Mouse (Mus musculus): ENCODE measurements around the gene Rhbdf1.
"Not testable (repeated sequence)": the region's sequence is repeated elsewhere in the genome, so short reads cannot be mapped to it uniquely, and the experiment has no call there.

The Rhbdf1 gene

DNA sequence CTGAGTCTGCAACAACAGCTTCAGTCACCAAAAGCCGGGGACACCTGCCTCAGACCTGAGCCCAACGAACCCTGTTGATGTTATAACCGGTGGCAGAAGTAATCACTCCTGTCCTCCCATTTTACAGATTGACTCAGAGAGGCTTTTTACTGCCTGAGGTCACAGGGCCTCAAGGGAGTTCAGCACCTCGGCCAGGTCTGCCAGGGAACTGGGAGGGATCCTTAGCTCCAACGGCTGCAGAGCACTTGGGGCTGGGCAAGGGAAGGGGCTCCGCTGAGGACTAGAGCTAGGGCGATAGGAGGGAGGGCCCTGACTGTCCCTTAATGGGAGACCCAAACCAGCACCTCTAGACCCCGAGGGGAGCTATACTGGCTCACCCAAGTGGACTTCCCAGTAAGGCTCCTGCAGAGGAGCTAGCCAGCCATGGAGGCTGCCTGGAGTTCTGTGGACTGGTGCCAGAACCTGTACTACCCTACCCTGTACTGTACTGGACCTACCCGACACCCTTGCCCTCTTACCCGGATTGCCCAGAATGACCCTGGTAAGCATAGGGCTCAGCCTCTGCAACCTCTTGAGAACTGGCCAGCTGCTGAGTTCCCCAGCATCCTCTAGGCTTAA, 1.4 kb downstream of the Rhbdf1 start:
- DNase-seq, result peak in 1 of 2 experiments; percentile 92

DNA sequence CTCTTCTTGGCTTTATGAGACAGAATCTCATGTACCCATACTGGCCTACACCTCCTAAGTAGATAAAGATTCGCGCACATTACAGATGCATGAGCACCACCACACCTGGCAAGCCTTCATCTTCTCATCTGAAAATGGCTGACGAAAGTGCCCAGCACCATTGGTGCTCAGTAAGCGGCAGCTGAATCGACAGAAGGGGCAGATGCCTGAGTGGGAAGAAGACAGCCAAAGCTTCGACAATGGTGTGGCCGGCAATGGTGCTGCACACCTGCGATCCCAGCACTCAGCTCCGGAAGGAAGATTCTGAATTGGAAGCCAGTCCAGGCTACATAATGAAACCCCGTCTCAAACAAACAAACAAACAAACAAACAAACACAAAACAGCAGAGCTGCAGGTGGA, 2.8 kb downstream of the Rhbdf1 start:
- DNase-seq, result no peak

DNA sequence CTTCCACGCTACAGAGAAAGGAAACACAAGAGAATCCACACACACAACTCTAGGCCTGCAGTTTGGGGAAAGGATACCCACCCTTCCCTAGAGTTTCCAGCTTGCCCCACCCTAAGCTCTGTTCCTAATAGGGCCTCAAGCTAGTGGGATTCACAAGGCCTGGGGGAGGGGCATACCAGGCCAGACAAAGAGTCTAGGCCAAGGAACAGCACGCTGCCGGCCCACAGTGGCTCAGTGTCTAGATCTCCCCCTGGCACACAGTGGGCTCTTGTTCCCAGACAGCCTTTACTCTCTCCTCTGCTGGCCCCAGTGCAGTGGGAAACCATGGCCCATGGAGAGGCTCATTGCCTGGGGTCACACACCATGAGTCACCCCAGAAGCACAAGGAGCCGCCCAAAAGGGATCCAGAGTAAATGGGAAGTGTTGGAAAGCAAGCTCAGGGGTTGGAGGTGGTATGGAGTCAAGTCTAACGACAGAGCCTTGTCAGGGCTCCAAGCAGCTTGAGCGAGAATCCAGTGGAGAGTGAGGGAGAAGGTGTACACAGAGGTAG, 3.5 kb downstream of the Rhbdf1 start:
- no peak for DNase-seq

DNA sequence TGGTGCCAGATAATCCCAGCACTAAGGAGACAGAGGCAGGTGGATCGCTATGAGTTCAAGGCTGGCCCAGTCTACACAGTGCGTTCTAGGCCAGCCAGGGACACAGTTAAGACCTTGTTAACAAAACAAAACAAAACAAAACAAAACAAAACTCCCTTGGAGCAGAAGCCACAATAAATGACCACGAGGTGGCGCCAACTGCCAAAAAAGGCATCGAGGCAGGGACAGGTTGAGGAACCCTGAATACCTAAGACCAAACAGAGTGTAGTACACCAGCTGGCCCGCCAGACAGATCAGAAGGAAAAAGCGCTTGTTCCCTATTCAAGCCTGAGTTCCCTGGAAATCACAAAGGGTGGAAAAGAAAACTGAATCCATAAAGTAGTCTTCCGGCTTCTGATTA, 5.2 kb downstream of the Rhbdf1 start:
- peak; percentile 59 to 77 for DNase-seq

DNA sequence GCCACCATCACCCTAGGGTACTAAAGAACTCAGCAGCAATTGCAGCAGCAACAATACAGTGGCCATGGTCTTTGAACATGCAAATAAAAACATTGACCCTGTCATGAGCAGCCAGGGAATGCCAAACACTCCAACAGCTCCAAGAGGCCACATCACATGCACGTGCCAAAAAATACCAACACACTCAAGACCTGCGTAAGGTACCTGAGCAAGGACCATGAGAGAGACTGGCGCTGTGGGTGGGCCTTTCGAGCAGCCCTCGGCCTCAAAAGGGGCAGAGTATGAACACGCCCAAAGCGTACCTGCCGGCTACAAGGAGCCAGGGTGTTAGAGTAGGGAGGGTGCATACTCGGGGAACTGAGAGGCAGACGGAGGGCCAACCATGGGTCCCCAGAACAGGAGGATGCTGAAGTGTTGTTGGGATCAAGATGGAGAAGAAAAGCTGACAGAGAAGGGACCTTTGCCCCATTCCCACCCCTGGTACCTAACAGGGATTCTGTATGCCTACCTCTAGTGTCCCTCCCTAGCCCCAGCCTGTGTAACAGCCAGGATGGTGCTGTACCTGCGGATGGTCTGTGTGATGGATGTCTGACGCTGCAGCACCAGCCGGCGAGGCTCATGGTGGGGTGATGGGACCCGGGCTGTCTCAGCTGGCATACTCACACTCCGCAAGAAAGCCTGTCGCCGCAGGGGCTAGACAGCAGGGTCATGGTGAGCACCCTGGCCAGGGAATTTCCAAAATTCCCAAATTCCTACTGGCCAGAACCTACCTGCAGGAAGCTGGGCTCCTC, 6.5 kb downstream of the Rhbdf1 start:
- no peak for DNase-seq

DNA sequence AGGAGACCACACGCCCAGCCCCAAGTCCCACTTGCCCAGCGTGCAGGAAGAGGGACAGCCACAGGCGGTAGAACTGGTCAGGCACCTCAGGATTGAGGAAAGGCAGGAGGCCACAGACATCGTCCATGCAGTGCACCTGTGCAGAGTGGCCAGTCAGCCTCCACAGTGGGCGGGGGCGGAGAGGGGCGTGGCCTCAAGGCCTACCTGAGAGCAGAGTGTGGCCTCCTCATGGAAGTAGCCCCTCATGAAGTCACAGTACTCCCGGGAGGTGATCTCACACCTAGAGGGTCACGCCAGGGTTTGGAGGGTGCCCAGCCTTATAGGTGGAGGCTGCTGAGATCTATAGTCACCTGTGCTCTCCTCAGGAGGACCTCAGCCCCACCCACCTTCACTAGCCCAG, 11.5 kb downstream of the Rhbdf1 start:
- DNase-seq, result no peak

DNA sequence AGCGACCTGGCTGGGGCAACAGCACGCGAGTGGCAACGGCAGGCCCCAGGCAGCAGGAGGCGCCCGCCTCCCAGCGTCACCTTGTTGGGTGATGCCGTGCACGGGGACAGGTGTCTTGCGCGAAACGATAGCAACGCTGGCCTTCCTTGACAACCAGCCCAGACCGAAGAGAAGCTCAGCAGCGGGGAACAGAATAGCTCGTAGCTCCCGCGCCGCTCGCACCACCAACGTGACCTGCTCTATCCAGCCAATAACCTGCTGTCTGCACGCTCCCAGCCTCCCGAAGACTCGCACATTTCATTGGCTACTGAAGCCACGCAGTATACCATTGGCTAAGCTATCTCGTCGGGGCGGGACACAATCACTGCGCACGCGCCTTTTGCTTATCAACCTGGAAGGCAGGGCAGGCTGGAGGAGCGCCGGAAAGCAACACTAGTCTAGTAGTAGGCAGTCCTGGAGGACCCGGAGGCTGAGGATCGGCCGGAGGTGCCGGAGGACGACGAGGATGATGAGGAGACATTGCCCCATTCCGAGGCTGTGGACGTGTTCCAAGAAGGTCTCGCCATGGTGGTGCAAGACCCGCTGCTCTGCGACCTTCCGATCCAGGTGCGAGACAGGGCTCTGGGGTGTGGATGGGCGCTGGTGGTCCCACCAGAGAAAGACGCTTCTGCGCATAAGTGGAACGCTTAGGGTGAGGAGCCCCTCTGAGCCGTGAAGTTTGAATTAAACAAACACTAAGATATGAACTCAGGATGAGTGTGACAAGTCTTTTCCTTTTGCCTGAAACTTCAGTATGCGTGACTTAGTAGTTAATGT, 16.8 kb downstream of the Rhbdf1 start, which contains the start of gene Snrnp25:
TSS of gene Snrnp25 (plus strand) at position 358 of the 816 bp plus-strand sequence.
- DNase-seq, result peak; percentile 98

DNA sequence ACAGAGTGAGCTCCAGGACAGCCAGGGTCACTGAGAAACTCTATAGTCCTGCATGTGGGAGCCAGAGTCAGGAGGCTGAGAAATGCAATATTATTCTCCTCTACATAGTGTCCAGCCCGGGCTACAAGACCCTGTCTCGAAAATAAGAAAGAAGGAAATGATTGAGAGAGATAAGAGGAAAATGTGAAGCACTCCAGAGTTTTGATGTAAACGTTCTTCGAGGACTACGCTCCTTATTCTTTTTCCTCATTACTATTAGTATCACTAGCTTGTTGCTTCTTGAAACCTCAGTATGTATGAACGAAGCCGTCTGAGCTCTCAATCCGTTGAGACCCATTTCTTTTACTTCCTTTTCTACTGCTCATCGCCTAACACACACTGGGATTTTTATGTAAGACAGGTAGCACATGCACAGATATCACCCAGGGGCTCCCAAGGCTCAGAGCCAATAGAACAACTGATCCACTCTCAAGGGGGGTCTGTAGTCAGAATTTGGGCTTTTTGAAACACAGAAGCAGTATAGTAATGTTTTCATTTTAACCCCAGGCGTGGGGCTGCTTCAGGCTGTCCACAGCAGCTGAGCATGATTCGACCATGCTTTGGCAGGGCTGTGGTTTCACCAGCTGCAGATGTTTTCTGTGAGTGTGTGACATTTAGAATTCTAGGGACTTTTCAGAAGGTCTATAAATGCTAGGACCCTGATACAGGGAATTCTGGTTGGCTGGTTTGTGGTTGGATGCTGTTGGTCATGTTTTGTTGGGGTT, 20.0 kb downstream of the Rhbdf1 start:
- DNase-seq, result no peak

DNA sequence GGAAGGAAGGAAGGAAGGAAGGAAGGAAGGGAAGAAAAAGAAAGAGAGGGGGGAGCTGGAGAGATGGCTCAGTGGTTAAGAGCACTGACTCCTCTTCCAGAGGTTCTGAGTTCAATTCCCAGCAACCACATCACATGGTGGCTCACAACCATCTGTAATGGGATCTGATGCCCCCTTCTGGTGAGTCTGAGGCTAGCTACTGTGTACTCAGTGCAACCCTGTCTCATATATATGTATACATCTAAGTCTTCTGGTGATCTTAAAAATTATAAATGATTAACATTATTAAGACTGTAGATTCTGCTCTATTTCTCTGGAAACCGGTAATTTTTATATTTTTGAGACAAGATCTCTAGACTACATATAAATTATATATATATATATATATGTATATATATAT, 21.1 kb downstream of the Rhbdf1 start:
- not testable (repeated sequence) for DNase-seq

DNA sequence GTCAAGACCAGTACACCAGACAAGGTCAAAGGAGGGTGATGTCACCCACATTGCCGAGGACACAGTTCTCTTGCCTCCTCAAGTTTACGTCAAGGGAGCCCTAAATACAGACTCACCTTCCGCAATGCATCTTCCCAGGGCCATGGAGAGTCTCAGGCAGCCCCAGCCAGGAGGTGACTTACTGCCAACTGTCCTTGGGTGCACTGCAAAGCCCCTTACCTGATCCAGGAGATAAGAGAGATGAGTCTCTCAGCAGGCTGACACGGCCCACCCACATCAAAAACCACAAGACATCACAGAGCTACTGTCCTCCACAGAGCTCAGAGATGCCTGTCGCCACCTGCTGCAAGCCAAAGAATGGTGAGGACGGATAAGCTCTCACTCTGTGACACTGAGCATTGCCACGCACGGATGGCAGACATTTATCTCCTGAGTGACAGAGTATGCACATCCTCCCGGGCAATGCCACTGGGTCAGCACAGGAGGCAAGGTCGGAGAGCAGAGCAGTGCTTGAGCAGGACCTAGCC, 22.0 kb downstream of the Rhbdf1 start, which contains the start of gene Il9r:
TSS of gene Il9r (minus strand) at position 205 of the 527 bp plus-strand sequence.
- no peak for DNase-seq

DNA sequence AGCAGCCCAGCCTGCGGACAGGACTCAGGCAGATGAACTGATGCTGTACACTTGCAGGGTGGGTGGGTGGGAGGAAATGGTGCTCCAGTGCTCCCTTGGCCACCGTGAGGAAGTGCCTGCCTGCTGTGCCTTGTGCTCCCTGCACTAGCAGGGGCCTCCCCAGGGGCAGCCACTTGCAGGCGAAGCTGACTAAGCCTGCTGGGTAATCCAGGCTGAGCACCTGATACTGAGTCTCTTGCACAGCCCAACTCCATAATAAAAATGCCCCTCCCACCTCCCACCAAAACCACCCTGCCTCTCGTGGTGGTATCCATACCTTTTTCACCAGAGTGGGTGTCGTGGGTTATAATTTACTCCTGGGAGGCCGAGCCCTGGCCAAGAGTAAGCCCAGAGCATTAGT, 22.9 kb downstream of the Rhbdf1 start:
- DNase-seq, result no peak

DNA sequence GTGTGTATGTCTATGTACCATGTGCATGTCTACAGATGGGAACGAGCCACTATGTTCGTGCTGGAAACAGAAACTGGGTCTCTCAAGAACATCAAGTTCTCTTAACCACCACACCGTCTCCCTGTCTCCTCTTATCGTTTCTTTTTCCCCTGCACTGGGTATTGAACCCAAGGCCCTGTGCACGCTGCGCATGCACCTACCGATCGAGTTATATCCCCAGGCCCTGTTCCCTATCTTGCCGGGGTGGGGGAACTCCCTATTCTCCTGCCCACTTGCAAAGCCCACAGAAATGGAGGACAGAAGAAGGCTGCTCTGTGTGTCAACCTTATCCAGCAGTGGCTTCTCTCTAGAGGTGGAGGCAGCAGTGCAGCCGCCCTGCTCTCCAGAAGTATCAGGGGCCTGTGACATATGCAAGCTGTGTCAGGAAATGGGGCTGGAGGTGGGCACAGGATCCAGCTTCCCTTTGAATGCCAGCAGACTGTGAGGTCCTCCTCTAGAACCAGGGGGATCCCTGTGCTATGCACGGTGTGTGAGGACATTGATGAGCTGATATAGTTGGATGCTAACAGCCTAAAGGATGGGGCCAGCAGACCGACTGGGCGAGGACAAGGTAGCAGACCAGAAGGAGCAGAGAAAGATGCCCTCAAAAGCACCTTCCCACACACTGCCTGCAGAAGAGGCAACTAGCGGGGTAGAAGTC, 23.7 kb downstream of the Rhbdf1 start:
- DNase-seq, result no peak

DNA sequence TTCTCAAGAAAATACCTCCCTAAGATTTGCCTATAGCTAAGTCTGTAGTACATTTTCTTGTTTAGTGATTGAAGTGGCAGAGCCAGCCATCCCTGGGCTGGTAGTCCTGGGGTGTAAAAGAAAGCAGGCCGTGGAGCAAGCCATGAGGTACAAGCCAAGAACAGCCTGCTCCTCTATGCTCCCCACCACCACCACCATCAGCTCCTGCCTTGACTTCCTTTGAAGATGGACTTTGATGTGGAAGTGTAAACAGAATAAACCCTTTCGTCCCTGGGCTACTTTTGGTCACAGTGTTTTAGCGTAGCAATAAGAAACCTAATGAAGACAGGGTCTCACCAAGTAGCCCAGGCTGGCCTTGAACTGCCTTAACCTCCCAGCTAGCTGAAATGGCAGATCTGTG, 24.3 kb downstream of the Rhbdf1 start:
- DNase-seq, result no peak

DNA sequence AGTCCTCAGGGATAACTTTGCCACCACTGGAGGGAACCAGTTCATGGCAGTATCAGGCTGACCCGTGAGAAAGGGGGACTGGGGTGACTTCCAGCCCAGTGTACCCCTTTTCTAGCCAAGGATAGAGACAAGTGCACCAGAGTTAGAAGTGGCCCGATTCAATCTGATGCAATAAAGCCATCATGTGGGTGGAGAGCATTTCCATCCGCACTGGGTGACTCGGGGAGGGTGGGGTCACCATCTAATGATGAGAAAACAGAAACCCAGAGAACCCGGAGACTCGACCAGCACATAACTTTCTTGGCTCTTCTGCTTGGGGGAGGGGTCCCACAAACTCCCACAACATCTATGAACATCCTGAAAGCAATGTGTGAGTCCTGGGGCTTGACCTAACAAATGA, 25.4 kb downstream of the Rhbdf1 start:
- DNase-seq, result no peak

DNA sequence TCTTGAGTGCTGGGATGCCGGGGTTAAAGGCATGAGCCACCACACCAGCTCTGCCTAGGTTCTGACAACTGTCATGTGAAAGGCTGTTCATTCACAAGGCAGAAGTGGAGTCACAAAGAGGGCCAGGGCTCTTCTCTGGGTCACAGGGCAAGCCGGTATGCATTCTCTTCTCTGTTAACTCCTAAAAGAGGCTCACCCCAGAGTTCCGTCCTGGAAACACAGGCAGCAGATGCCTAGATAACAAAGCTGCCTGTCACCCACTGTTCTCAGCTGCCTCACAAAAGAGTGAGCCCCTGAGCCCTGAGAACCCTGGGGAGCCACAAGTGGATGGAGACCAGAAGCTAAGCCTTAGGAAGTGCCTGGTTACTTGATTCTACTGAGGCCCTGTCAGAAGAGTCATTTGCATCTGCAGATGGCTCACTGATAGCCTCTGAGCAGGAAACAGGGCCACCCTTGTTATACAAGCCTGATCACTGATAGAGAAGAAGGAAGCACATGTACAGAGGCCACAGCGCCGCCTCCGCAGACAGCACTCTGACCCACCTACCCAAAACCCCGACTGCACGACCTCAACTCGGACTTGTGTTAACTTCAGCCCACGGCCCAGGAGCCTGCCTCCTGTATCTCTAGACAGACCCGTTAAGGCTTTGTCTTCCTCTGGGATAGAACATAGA, 26.1 kb downstream of the Rhbdf1 start:
- no peak for DNase-seq

DNA sequence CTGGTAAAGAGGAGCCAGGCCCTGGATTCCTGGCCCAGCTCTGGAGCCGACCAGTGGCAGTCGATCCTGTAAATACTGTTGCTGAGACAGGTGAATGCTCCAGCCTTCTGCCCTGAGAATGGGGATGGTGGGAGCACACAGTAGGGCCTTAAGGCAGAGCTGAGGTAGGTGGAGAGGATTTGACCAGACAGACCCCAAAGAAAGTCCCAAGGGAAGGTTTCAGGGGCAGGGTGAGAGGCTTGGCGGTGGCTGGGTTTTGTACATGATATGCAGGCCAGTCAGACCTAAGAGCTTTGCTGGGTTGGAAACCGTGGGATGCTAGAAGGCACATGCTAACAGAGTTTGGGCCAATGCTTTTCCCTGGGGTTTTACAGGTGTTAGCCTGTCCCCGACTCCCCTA, 27.5 kb downstream of the Rhbdf1 start:
- DNase-seq, result no peak

DNA sequence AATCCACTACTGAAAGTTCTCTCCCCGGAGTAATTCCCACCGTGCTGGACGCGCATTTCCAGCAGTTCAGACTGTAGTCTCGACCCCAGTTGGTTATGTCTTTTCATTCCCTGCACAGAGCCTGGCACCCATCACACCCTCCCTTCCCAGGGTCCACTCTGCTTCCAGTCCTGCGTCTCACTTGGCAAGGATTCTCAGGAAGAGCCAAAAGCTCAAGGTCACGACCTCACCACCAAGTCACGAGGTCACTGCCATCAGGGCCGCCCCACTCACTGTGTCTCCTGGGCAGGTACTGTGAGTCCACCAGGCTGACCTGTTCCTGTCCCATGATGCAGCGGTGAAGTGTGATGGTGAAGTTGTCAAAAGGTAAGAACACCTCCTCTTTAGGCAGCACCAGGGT, 28.0 kb downstream of the Rhbdf1 start:
- DNase-seq, result no peak

DNA sequence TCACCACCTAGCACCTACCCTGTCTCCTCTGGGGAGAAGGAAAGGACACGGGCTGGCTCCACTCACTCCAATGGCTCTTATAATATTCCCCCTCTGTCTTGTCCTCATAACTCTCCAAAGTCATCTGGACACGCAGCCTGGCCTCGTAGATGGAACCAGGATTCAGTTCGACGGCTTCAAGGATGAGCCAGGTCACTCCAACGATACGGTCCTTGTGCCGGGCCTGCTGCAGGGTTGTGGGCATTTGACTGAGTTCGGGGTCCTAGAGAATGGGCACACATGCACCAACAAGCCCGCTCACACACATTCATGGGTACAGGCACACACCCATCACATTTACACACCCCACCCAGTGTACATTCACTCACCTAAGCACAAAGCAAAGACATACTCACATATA, 28.9 kb downstream of the Rhbdf1 start:
- no peak for DNase-seq

DNA sequence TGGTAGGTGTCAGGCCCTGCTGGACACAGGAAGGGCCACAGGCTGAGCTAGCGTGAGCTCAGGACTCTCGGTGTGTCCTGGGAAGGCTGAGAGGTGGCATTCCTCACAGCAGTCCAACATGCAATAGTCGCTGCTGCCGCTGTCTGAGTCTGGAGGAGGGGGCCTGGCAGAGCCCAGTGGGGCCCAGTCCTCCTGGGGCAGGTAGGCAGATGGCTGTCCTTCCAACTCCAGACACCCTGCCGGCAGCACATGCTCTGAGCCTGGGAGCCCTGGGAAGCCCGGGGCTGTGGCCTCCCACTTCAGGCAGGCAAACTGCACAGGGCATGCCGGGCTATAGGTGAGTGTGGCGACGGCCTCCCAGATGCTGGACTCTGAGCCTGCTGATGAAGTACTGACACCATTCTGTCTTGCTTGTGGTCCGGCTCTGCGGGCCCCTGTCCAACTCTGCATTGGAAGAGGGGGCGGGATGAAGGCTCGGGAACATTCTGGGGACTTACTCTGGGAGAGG, 31.4 kb downstream of the Rhbdf1 start:
- DNase-seq, result no peak

DNA sequence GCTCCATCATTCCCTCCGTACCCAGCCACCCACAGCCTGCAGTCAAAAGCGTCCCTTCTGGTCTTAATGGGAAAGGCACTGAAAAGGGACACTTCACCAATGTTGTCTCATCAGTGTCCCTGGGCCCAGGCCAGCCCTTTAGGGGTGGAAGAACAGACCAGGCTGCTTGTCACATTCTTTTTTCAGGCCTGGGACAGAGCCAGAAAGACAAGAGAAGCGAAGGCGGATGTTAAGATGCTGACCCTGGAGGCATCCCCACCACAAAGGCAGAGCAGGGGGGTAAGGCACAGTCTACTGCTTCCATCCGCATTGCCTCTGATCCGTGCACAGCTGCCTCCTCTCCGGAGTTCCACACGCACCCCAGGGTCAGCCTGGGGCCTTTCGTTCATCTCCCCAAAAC, 32.0 kb downstream of the Rhbdf1 start:
- DNase-seq, result no peak

DNA sequence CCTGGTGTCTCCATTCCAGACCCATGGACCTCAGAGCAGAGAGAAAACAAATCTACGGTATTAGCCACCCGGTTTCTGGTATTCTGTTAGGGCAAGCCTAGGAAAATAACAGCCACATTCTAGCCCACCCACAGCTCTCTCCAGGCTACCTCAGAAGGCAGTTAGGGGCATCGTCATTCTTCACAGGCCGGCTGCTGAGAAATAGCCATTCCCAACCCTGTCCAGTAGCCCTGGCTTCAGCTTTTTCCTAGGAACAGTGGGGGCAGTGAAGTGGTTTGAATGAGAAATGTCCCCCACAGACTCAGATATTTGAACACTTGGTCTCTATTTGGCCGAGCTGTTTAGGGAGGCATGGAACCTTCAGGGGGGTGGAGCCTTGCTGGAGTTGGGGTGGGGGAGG, 32.7 kb downstream of the Rhbdf1 start:
- no peak for DNase-seq

Measured in kidney, adult 8-10 months (tissue).